Mouse (Mus musculus) cerebellum, postnatal 14 days (tissue): Measurements from ENCODE around the gene Dgkq.

Experiments
- DNase-seq, 2 experiments: peaks; one replicate each; pipeline ENCODE4 v3.0.0; 2021; ENCODE audit warnings: mixed read lengths in 2 of 2

Dgkq gene

DNA sequence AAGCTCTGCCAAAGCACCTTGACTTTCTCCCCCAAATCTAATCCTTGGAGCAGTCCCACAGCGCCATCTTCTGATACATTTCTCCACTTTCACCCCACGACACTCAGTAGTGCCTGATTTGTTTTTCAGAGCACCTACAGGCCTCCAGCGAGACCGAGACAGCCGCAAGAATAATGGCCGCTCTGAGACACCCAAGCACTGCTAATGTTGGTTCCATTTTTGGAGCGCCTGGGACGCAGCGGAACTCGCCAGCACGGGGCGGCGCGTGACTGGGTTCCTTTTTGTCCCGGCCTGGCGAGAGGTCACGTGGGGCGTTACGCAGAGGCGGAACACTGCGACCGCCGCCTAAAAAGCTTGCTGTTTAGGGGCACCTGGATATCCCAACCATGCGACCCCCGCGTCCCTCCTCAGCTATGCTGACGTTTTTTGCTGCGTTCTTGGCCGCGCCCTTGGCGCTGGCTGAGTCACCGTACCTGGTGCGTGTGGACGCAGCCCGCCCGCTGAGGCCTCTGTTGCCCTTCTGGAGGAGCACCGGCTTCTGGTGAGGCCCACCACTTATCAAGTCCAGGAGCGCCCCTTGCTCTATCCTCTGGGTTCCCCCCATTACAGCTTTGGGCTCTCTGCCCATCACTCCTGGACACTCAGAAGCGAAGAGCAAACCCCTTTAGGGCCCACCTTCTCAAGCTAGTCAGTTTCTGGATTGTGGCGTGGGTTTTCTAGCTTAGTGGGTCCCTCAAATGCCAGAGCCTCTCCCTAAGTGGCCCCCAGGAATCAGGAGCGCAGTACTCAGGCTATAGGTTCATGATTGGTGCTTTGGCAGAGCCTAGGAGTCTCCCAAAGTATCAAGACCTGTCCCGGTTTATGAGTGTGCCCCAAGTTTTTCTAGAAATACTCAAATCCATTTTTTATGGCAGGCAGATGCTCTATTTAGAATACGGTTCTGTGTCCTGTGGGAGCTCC, at the start of gene Dgkq:
Gene Dgkq (minus strand): TSS at position 696 of the 960 bp plus-strand sequence.
- peak; percentile 85 to 90 for DNase-seq

- DNase-seq, result peak; percentile 71 to 72
These were observed 48.6 kb upstream of the Dgkq start for GRCm38 (mm10) chr5:108718051-108718450.

GRCm38 (mm10) chr5:108715974-108716373, 46.5 kb upstream of the Dgkq start:
- no peak for DNase-seq

GRCm38 (mm10) chr5:108714149-108714548, 44.7 kb upstream of the Dgkq start:
- peak; percentile 69 to 73 for DNase-seq

- peak in 1 of 2 experiments; percentile 29 for DNase-seq
These were observed 44.2 kb upstream of the Dgkq start for GRCm38 (mm10) chr5:108713691-108714090.

- DNase-seq, result no peak
These were observed 43.6 kb upstream of the Dgkq start for GRCm38 (mm10) chr5:108713096-108713495.

- DNase-seq, result no peak
These were observed 42.5 kb upstream of the Dgkq start for GRCm38 (mm10) chr5:108711968-108712367.

GRCm38 (mm10) chr5:108708981-108709731, 39.7 kb upstream of the Dgkq start:
- DNase-seq, result no peak

GRCm38 (mm10) chr5:108708419-108708818, 38.9 kb upstream of the Dgkq start:
- no peak for DNase-seq

GRCm38 (mm10) chr5:108707758-108708157, 38.3 kb upstream of the Dgkq start:
- DNase-seq, result no peak

- no peak for DNase-seq
These were observed 34.5 kb upstream of the Dgkq start for GRCm38 (mm10) chr5:108703754-108704626.

DNA sequence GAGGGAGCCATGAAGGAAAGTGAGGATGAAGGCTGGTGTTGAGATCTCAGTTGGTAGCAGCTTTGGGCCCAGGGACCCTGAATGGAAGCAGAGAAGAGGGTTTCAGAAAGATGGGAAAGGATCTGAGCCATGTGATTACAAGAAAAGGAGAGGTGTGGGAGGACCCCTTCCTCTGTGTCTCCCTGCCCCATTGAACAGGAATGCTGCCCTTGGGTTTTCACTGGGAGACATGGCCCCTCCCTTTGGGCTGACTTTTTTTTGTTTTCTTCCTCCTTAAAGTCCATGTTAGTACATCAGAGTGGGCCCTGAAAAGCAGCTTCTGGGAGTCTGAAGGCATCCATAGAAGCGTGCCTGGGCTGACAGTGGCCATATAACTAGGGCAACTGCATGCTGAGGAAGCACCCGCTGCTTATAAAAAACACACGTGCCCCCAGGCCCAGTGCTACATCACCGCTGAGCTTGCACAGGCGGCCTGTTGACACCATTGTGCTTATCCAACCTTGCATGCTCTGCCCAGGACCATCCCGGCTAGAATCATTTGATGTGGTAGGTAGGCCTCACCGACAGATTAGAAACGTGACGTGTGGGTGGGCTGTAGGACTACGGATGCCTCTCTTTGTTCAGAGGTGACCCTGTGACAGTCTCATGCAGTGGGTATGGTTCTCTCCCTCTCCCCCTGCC, 32.0 kb upstream of the Dgkq start:
- no peak for DNase-seq

- no peak for DNase-seq
These were observed 30.9 kb upstream of the Dgkq start for GRCm38 (mm10) chr5:108700346-108700745.

DNA sequence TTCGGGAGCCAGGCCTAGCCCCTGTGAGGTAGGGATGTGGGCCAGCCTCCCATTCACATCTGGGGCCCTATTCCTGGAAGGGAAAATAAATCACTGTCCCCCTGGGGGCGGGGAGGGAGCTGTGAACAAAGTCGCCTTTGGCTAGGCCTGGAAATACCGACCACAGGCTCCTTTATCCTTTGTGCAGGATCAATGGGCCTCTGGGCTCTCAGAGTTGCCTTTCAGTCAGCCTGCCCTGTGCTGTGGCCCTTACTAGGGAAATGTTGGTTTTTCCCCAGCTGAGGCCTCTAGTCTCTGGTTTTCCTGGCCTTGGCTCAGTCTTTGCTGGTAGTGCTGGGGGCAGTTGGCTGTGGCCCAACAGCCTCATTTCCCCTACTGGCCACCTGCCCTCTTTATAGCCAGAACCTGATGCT, 27.9 kb upstream of the Dgkq start:
- DNase-seq, result peak in 1 of 2 experiments; percentile 23

DNA sequence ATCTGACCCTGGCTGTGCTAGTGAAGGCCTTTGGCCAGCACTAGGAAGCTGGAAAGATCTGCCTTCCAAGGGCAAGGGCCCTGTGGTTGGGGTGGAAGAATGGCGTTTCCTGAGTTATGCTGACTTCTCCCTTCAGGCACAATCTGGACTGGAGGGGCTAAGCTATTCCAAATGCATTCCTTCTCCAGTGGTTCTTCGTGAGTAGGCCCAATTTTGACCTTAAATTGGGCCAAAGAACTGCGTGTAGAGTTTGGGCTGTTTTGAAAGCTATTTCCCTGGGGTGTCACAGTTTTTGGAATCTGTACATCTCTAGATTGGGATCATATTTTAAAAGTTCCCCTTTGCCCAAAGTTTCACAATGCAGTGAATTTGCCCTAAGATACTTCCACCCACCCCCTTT, 27.1 kb upstream of the Dgkq start:
- no peak for DNase-seq

DNA sequence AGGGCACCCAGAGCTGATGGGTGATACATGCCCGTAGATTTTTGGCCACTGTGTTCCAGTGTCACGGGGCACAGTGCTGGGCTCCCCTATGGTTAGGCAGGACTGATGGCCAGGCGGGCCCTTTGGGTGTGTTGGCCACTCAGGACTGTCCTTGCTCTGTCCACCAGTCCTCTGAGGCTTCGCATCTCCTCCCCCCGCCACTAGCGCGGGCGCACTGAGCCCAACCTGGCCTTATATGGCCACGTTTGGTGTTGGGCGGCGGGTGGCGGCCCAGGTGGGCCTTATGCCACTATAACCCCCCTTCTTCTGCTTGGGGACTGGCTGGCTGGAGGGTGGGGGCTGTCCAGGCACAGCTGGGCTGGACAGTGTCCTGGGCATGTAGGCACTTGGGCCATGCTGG, 26.4 kb upstream of the Dgkq start:
- no peak for DNase-seq

DNA sequence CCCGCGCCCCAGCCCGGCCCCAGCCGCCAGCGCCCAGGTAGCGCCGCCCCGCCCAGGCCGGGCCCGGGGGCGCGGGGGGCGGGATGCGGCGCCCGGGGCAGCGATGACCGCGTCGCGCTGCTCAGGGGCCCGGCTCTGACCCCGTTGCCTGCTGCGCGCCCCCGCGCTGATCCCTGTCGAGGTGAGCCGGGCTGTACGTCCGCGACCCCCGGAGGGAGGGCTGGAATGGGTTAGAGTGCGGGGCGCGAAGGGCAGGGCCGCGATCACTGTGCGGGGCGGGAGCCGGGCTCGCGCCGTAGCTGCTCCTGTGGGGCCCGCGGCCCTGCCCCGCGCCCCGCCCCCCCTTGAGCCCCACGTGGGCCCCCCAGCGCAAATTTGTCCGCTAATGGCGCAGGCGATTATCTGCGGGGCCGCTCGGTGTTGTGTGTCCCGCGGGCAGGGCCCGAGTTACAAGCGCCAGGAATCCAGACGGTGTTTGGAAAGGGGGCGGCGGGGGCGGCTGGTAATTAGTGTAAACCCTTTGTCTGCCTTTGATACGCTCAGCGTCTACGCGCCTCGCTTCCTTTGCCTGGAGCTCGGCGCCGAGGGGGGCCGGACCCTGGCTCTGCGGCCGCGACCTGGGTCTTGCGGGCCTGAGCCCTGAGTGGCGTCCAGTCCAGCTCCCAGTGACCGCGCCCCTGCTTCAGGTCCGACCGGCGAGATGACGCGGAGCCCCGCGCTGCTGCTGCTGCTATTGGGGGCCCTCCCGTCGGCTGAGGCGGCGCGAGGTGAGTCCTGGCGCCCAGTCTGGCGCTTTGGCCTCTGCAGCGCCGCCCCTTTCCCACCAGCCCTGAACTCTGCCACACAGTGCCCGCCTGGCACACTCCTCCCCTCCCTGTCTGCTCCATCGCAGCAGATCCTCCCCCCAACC, 25.1 kb upstream of the Dgkq start:
- DNase-seq, result peak in 1 of 2 experiments; percentile 18

- DNase-seq, result peak; percentile 64 to 71
These were observed 24.4 kb upstream of the Dgkq start for GRCm38 (mm10) chr5:108693872-108694288.

DNA sequence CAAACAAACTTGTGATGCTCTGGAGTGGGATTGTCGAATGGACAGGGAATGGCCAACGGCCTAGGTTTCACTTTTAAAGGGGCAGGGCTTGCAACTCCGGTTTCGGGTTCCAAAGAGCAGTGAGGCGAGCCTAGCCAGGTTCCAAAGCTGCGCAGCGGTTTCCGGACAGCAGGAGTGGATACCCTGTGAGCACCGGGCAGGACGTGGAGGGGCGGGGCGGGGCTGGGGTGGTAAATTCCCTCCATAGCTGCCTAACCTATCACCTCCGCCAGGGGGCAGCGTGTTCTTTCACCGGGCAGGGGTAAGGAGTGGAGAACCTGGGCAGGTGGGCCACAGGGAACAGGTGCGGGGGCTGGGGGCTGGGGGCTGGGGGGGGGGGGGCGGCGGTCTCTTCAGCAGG, 22.8 kb upstream of the Dgkq start, which contains the start of gene Fgfrl1:
Gene Fgfrl1 (plus strand): TSS at position 112 of the 400 bp plus-strand sequence.
- peak; percentile 32 to 54 for DNase-seq

- DNase-seq, result no peak
These were observed 21.7 kb upstream of the Dgkq start for GRCm38 (mm10) chr5:108691152-108691551.

DNA sequence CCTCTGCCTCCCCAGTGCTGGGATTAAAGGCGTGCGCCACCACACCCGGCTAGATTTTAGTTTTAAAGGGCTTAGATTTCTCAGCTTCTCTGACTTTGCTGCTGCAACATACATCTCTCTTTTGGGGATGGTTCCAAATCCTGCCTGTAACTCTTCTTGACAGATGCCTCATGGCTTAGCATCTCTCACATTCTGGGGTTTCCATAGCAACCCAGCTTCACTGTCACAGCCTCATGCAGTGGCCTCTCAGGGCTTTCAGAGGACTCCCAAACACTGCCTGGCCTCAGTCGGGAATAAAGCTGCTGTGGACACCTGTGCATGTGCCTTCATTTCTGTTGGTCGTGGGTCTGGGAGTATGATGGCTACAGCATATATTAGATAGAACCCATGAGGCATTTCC, 19.6 kb upstream of the Dgkq start:
- DNase-seq, result no peak
